Mouse (Mus musculus) forebrain, postnatal 0 days (tissue): ENCODE measurements around the gene Arid1b. TPM values are rescaled to one million over a fixed set of nuclear protein-coding genes. Genes with fewer than 3 reads are reported as not detected.

ENCODE experiments used
- ATAC-seq: fragments of 200-750 bp; cut with Nextera tagmentation; 2 replicates; pipeline ENCODE4 v1.8.0; 2017; ENCODE audit warnings: mild to moderate bottlenecking, moderate library complexity
- DNase-seq: peaks from one replicate; pipeline ENCODE4 v3.0.0-alpha.2; 2015
- H3K27ac ChIP-seq: fragments of 300-500 bp; sonication (generic); 2 replicates; pipeline ENCODE4 v1.5.1; 2014; ENCODE audit warnings: low read depth, mild to moderate bottlenecking, antibody characterized with exemption, low read length, moderate library complexity, mixed read lengths
- H3K27me3 ChIP-seq: fragments of 300-500 bp; sonication (generic); 2 replicates; pipeline ENCODE4 v1.6.1; 2014; ENCODE audit warnings: mild to moderate bottlenecking, low read length, mixed read lengths; ENCODE audit not compliant: insufficient read depth
- H3K36me3 ChIP-seq: fragments of 300-500 bp; sonication (generic); 2 replicates; pipeline ENCODE4 v1.6.1; 2014; ENCODE audit warnings: mild to moderate bottlenecking, moderate library complexity; ENCODE audit not compliant: insufficient read depth
- H3K4me1 ChIP-seq: fragments of 300-500 bp; sonication (generic); 2 replicates; pipeline ENCODE4 v1.6.1; 2014; ENCODE audit warnings: antibody characterized with exemption; ENCODE audit not compliant: insufficient read depth
- H3K4me2 ChIP-seq: fragments of 300-500 bp; sonication (generic); 2 replicates; pipeline ENCODE4 v1.6.1; 2014; ENCODE audit warnings: low read depth, mild to moderate bottlenecking, moderate library complexity
- H3K4me3 ChIP-seq: fragments of 300-500 bp; sonication (generic); 2 replicates; pipeline ENCODE4 v1.5.1; 2014; ENCODE audit warnings: low read depth, low read length, mixed read lengths
- H3K9ac ChIP-seq: fragments of 300-500 bp; sonication (generic); 2 replicates; pipeline ENCODE4 v1.6.1; 2014; ENCODE audit warnings: mild to moderate bottlenecking
- H3K9me3 ChIP-seq: fragments of 300-500 bp; sonication (generic); 2 replicates; pipeline ENCODE4 v1.6.1; 2016; ENCODE audit warnings: low read length
- CTCF ChIP-seq: sonication (generic); IDR thresholded peaks from 2 replicates; pipeline ENCODE4 v1.5.1; 2016; ENCODE audit warnings: antibody characterized with exemption, control low read depth, low read depth
- WGBS: fragments of 180-500 bp; shearing (Covaris S2); extraction: QIAGEN DNeasy Blood & Tissue Kit; methylation state at CpG from one replicate; pipeline ENCODE4 v1.1.7; 2014; 5-methylcytosine and 5-hydroxymethylcytosine counted together
- polyA plus RNA-seq: library from polyadenylated mRNA; unstranded; fragments of >200 nt; fragmentation: Nextera tagmentation; extraction: Ambion mirVana; gene quantifications from 2 replicates; pipeline ENCODE4 v1.2.1, GENCODE M21; 2015
- total RNA-seq: library from RNA; depleted of rRNA; stranded (reverse); fragments of >200 nt; gene quantifications from 2 replicates; pipeline ENCODE4 v1.2.3, GENCODE M21; 2014

The Arid1b gene
- total and polyA plus RNA-seq, 2 experiments from 2014 or later = 10.5 to 51.6 TPM

GRCm38 (mm10) chr17:5227950-5228615 is 234.0 kb downstream of the Arid1b start:
- Histone ChIP-seq H3K4me2 (no peak overlapping the region), H3K27ac (peak overlapping the region; percentile 21; the same call in 1 of the 2 replicates)
- peak; percentile 66 for ATAC-seq

DNA sequence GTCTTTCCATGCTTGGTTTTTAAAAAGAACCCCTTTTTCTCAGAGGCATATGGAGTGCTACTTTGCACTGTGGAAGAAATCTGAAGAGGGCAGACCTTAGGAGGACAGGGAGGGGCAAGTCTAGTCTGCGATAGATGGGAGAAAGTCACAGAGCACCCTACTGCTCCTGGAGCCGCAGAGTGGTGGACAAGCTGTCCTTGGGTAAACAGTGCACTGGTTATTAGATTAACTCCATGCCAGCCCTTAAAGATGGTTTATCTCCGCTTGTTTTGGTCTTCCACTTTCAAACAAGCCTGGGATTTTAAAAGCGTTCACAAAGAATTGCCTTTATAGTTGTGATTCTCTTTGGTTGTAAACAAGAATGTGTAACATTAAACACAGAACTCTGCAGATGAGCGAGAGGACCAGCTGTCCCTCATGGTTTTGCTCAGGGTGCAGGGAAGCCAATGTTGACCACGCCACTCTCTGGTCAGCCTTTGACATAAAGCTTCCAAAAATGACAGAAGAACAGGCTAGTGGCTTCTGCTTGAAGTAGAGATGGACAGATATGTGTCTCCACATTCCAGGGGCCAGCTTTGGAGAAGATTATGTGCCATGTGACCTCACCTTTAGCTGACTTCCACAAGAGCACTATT is 234.6 kb downstream of the Arid1b start:
- Histone ChIP-seq H3K9ac (no peak overlapping the region), H3K36me3 (no peaks in the 10 kb centered on the region; the same call in 1 of the 2 replicates), H3K4me3 (no peak overlapping the region), H3K27me3 (no peaks in the 10 kb centered on the region), H3K27ac (no peak overlapping the region), H3K9me3 (no peaks in the 10 kb centered on the region), H3K4me1 (peaks cover 11% of the 10 kb centered on the region; the same call in 1 of the 2 replicates), H3K4me2 (no peak overlapping the region)
- TF ChIP-seq CTCF = no peak
- WGBS = 79% methylated on average over 6 of the region's 6 CpGs
- ATAC-seq (peak; percentile 14; the same call in 1 of the 2 replicates), DNase-seq (no peak)

More at GRCm38 (mm10) chr17:5227950-5228615, 234.0 kb downstream of the Arid1b start:
- Histone ChIP-seq H3K9ac (no peak overlapping the region), H3K36me3 (no peaks in the 10 kb centered on the region; the same call in 1 of the 2 replicates), H3K9me3 (no peaks in the 10 kb centered on the region), H3K4me3 (no peak overlapping the region), H3K4me1 (peaks cover 11% of the 10 kb centered on the region; the same call in 1 of the 2 replicates), H3K27me3 (no peaks in the 10 kb centered on the region)
- peak; percentile 43 for DNase-seq
- TF ChIP-seq CTCF = no peak
- 24% methylated on average over 14 of the region's 14 CpGs for WGBS

DNA sequence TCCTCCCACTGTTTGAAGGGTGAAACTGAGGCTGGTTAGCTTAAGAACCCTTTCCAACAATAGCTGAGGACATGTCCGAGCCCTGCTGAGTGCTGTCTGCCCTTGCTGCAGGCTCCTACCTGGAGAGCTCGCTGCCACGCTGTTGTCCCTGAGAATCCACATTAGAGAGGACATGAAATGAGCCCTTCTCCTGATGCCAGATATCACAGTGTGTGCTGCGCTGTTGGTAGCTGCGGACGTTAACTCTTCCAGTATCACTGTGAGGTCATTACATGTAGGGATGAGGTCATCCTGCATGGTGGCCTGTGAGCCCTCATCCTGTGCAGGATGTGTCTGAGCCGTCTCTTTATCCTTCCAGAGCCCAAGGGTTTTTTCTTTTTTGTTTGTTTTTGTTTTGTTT is 235.9 kb downstream of the Arid1b start:
- Histone ChIP-seq H3K9me3 (no peaks in the 10 kb centered on the region), H3K36me3 (no peaks in the 10 kb centered on the region; the same call in 1 of the 2 replicates), H3K4me3 (no peak overlapping the region), H3K4me2 (no peak overlapping the region), H3K27ac (no peak overlapping the region), H3K4me1 (peaks cover 11% of the 10 kb centered on the region; the same call in 1 of the 2 replicates), H3K27me3 (no peaks in the 10 kb centered on the region), H3K9ac (no peak overlapping the region)
- no peak for ATAC-seq
- TF ChIP-seq CTCF = no peak
- 81% methylated on average over 7 of the region's 7 CpGs for WGBS
- no peak for DNase-seq

GRCm38 (mm10) chr17:5232180-5232579 is 238.0 kb downstream of the Arid1b start:
- Histone ChIP-seq H3K4me2 (no peak overlapping the region), H3K9ac (no peak overlapping the region), H3K9me3 (no peaks in the 10 kb centered on the region), H3K27ac (no peak overlapping the region), H3K4me3 (no peak overlapping the region), H3K4me1 (peaks cover 19% of the 10 kb centered on the region; the same call in 1 of the 2 replicates), H3K27me3 (no peaks in the 10 kb centered on the region), H3K36me3 (no peaks in the 10 kb centered on the region; the same call in 1 of the 2 replicates)
- WGBS = 72% methylated on average over 2 of the region's 2 CpGs
- DNase-seq = no peak
- no peak for ATAC-seq
- TF ChIP-seq CTCF = no peak

GRCm38 (mm10) chr17:5233991-5234390 is 239.9 kb downstream of the Arid1b start:
- Histone ChIP-seq H3K9me3 (no peaks in the 10 kb centered on the region), H3K36me3 (no peaks in the 10 kb centered on the region; the same call in 1 of the 2 replicates), H3K4me3 (no peak overlapping the region), H3K27me3 (no peaks in the 10 kb centered on the region), H3K9ac (no peak overlapping the region), H3K27ac (no peak overlapping the region), H3K4me1 (peaks cover 23% of the 10 kb centered on the region; the same call in 1 of the 2 replicates), H3K4me2 (no peak overlapping the region)
- WGBS = 92% methylated on average over 1 of the region's 1 CpGs
- no peak for TF ChIP-seq CTCF
- DNase-seq (no peak), ATAC-seq (no peak)

DNA sequence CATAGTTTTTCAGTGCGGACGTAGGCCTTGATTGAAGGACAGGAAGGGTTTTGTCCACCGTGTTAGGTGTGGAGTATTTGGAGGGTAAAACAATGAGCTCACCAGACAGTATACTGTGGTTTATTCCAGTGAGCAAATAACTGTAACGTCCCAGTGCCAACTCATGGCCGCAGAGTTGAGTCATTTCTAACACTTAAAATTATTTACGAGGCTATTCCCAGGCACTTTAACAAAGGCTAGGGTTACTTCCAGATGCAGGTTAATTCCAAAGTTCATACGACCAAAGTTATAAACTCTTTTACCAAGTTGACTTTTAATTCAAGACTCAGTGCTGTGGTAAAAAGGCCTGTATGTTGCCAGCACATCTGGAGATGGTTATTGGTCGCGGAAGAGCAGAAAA is 240.9 kb downstream of the Arid1b start:
- no peaks in the 10 kb centered on the region; the same call in 1 of the 2 replicates for H3K36me3 ChIP-seq
- TF ChIP-seq CTCF = no peak
- H3K27me3 ChIP-seq = no peaks in the 10 kb centered on the region
- no peak overlapping the region for H3K27ac ChIP-seq
- no peak overlapping the region for H3K9ac ChIP-seq
- ATAC-seq (no peak), DNase-seq (no peak)
- peaks cover 24% of the 10 kb centered on the region; the same call in 1 of the 2 replicates for H3K4me1 ChIP-seq
- no peak overlapping the region for H3K4me3 ChIP-seq
- no peaks in the 10 kb centered on the region for H3K9me3 ChIP-seq
- H3K4me2 ChIP-seq = no peak overlapping the region
- 86% methylated on average over 9 of the region's 9 CpGs for WGBS

DNA sequence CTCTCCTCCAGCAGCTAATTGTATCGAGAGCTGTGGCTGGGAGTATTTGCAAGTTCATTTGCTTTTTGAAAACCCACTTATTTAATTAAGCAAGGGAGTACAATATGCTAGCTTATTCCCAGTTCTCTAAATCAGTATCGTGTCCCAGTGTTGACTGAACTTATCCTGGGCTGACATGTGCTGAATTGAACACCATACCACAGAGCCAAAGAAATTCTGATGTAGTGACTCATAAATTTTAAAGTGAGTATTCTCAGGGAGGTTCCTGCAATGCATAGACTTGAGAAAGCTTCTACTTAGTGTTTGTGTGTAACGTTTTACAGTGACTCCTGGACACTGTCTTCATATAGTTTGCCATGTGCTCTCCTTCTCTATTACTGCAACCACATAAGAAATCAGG is 243.6 kb downstream of the Arid1b start:
- Histone ChIP-seq H3K4me3 (no peak overlapping the region), H3K4me1 (peaks cover 24% of the 10 kb centered on the region; the same call in 1 of the 2 replicates), H3K36me3 (no peaks in the 10 kb centered on the region; the same call in 1 of the 2 replicates), H3K9ac (no peak overlapping the region), H3K27me3 (no peaks in the 10 kb centered on the region), H3K9me3 (no peaks in the 10 kb centered on the region), H3K4me2 (no peak overlapping the region), H3K27ac (no peak overlapping the region)
- ATAC-seq = peak; percentile 42; the same call in 1 of the 2 replicates
- WGBS = 27% methylated on average over 3 of the region's 3 CpGs
- no peak for TF ChIP-seq CTCF
- no peak for DNase-seq
